Mouse (Mus musculus) right cerebral cortex, postnatal 25 days (tissue): ENCODE measurements at regions not wholly inside any gene's neighbourhood (a gene's known extent, or its start where the extent isn't known, plus 50 kb on each side); places are given as distances from the start of the nearest gene placed in this dataset.

Experiments
- DNase-seq: peaks from one replicate; pipeline ENCODE4 v3.0.0; 2022

DNA sequence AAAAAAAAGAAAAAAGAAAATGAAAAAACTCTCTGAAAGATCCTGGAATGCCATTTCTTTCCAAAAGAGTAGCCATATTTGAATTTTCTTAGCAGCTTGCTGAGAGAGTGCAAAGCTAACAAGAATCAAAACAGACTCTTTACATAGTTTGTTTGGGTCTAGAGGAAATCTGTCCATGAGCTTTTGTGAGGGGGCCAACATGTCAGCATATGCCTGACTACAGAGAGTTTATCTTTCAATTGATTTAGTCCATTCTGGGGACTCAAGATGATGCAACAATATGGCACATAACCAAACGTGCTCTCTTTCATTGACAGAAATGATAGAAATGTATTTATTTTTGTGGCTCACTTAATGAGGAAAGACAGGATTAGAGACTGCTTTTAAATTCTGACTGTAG, 822.8 kb upstream of the Acvr2a start:
- DNase-seq: no peak

- no peak for DNase-seq
Measured at GRCm38 (mm10) chr2:47994185-47994584, 819.7 kb upstream of the Acvr2a start.

- no peak for DNase-seq
Measured at GRCm38 (mm10) chr2:48001230-48001629, 812.7 kb upstream of the Acvr2a start.

GRCm38 (mm10) chr2:48001800-48002507, 812.0 kb upstream of the Acvr2a start:
- peak; percentile 11 for DNase-seq

GRCm38 (mm10) chr2:48010308-48010707, 803.6 kb upstream of the Acvr2a start:
- no peak for DNase-seq

- DNase-seq: no peak
Measured at GRCm38 (mm10) chr2:48027559-48027958, 786.4 kb upstream of the Acvr2a start.

- no peak for DNase-seq
Measured at GRCm38 (mm10) chr2:48061375-48061774, 752.5 kb upstream of the Acvr2a start.

GRCm38 (mm10) chr2:48063436-48063835, 750.5 kb upstream of the Acvr2a start:
- peak; percentile 36 for DNase-seq

DNA sequence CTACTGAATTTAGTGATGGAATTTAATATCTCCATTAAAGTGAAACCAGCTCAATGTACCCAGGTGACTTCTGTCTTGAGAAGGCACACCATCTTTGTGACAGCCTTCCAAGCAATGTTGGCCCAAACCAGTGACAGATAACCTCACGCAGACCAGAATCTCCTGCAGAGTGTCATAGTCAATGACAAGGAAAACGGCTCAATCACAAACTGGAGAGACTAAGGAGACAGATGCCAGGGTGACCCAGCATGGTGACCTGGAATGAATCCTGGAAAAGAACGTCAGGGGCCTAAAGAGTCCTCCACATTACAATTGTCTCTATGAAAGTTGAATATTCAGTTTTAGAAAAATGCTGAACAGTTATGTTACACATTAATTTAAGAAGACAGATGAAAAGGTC, 748.7 kb upstream of the Acvr2a start:
- DNase-seq: no peak

DNA sequence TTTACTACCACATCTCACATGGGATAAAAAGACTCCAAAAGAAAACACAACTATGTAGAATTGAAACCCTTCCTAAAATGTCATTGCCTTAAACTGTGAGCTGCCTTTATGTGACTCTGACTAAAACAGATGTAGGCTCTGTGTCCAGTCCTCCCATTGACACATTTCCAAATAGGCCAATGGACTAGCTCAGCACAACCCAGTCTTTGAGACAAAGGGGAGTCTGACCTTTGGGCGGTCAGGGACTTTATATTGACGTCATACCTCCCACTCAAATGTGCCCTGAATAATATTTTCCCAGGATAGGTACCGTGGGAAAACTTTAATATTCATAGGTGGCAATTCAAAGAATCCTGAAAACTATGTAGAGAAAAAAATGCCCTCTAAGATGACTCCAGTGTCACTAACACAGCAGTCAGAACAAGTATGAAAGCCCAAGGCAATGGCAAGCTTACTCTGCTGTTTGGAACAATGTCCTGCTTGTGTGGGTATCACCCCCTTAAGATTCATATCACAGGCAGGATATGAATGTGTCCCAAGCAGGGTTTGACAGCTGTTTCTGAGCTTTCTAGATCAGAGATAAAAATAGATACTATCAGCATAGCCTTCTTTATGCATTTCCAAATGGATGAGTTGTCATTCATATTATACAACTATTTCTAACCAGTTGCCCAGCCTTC, 731.6 kb upstream of the Acvr2a start:
- no peak for DNase-seq

DNA sequence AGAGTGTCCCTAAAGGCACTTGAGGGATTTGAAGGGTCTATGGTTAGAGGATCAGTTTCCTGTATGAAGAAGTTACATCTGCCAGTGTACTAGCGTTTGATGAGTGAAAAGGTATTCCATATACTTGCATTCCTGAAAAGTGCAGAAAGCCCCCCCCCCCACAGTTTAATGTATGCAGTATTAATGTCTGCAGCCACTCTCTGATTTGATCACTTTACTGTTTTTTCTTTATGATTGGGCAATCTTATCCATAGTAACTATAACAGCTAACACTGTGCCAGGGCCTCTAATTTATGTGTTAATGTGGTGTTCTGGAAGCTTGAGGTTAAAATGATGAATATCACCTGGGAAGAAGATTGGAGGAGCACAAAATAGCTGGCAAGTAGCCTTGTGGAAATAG, 715.6 kb upstream of the Acvr2a start:
- no peak for DNase-seq

DNA sequence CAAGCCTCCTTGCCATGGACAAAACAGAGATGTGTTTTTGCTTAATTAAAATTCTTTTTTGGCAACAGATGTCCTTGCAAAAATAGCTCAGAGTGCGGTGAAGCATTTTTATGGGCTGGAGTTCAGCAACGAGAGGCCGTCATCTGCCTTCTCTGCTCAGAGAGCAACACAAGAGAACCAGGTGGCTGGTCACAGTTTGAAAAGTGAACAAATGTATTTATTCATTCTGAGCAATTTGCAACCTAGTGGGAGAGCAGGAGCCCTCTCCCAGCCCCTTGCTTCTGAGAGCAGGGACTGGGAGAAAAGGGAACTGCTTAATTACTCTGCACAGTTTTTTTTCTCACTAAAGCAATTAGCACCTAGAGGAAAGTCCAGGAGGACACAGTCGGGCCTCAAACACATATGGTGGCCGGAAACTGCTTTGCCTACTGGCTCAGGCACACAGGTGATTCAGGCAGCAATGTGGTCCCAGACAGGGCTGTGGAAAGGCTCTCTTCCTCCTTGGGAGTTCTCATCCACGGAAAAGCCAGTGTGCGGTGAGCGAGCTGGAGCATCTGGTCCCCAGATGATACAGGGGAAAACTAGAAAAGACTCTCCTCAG, 714.9 kb upstream of the Acvr2a start:
- peak; percentile 42 for DNase-seq

DNA sequence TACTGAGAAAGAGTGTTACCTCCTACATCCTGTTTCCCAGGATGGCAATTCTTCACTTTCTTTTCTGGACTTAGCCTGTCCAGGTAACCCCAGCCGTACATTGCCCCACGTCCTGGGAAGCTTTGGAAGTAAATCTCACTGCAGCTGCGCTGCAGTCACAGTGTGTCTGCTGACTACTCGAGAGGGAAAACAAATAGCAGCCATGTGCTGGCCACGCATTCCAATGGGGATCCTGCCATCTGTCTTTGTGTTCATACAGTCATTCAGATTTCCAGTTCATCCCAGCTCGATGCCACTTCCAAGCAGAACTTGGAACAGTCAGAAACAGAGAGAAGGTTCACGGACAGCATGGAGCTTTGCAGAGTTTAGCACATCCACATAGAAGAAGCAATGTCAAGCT, 690.2 kb upstream of the Acvr2a start:
- DNase-seq: no peak

DNA sequence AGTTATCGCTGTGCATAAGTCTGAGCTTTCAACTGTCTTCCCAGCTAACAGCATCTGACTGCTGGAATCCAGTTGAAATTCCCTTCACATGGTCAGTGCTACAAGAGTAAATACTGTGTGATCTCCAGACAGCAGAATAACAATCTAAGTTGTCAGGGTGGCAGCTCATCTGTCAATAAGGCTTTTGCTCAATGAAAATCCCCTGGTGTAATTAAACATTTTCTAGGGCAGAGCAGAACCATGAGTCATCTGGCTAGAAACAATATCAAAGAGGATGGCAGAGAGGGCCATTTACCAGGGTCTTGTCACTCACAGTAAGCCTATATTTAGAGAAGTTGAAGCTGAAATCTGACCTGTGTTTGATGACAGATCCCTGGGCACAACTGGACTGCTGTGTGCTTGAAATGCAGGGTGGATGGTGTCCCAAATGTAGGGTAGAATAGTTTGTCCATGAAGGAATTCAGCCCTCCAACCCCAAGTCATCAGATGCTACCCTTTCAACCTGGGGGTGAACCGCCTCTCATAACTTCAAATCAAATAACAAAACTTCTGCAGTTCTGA, 675.8 kb upstream of the Acvr2a start:
- no peak for DNase-seq

- DNase-seq: no peak
Measured at GRCm38 (mm10) chr2:48141281-48141680, 672.6 kb upstream of the Acvr2a start.

DNA sequence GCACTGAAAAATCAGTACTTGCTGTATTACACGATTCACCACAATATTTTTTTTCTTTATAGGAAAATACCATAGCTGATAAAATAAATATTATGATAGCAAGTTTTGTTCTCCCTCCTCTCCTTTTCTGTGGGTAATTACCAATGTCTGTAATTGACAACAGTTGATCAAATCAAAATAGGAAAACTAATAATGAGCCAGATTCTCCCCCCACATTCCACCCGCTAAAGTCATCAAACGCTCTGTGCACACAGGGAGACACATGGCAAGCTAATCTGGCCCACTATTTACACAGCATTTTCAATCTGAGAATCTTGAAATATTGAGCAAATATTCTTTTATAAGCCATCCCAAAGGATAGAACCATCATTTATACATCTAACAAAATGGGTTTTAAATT, 659.2 kb upstream of the Acvr2a start:
- no peak for DNase-seq

DNA sequence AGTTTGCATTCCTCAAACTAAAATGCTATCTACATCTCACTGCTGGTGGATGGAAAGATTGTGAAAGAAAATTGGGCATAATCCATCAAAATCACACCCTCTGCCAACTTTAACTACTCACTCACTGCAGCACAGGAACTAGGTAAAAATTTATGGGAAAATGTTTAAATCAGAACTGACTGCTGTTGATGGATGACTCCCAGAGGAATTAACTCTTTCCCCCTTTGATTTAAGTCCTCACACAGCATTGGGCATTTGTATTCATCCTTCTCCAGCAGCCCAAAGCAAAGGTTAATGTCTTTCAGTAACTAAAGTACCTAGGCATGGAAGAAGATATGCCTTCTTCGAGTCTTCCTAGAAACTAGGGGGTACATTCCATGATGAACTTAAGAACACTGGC, 641.3 kb upstream of the Acvr2a start:
- DNase-seq: no peak

DNA sequence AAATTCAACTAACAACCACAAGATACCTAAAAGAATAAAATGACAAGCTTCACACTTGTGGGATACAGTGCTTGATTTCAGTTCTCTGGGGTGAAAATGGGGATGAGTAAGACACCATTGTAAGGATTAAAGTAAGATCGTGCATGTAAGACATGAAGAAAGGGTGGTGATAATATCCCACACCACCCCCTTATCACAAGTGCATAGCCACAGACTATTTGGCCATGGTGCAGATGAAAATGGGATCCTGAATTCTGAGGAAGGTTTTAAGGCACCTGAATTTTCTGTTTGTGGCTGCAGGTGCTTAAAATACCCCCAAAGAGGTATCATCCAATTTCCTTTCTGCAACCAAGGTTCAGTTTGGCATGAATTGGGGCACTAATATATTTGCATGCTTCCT, 627.7 kb upstream of the Acvr2a start:
- DNase-seq: no peak

DNA sequence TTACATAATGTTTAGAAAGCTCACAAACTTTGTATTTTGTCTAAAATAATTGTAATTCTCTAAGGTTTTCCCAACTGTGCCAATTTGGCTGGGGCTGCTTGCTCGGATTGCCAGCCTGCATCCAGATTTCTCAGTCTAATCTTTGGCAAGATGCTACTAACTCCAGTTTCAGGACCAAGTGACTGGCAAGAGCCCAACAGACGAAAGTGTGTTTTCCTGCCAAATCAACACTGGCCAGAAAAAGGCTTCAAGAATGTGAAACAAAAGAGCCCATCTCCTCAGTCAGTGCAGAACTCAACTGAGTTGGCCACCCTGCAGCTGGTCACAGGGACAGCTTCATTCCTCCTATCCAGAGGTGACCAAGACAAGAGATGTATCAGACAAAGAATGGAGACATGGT, 627.3 kb upstream of the Acvr2a start:
- DNase-seq: peak; percentile 67

DNA sequence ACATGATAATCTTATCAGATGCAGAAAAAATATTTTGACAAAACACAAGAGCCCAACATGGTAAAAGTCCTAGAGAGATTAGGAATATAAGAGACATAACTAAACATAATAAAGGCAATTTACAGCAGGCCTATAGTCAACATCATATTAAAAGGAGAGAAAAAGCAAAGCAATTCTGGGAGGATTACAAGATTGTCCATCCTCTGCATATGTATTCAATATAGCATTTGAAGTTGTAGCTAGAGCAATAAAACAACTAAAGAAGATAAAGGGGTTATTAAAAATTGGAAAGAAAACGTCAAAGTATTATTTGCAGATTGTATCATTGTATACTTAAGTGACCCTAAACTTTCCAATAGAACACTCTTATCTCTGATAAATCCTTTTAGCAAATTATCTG, 602.1 kb upstream of the Acvr2a start:
- DNase-seq: no peak

DNA sequence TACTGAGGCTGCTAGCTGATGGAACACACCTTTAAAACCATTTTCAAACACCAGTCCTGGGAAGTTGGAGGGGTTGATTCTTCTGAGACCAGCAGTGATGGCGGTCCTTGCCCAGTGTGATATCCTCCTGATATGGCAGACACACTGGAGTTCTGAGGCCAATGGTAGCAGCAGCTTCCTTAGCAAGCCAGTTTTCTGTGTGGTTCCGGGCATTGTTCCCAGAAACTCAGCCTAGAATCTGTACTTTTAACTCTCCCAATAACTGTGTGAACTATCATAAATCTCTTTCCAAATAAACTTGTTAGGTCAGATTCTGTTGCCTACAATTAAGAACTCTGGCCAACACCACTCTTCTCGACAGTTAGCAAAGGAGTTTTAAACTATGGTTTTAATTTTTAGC, 593.1 kb upstream of the Acvr2a start:
- no peak for DNase-seq

DNA sequence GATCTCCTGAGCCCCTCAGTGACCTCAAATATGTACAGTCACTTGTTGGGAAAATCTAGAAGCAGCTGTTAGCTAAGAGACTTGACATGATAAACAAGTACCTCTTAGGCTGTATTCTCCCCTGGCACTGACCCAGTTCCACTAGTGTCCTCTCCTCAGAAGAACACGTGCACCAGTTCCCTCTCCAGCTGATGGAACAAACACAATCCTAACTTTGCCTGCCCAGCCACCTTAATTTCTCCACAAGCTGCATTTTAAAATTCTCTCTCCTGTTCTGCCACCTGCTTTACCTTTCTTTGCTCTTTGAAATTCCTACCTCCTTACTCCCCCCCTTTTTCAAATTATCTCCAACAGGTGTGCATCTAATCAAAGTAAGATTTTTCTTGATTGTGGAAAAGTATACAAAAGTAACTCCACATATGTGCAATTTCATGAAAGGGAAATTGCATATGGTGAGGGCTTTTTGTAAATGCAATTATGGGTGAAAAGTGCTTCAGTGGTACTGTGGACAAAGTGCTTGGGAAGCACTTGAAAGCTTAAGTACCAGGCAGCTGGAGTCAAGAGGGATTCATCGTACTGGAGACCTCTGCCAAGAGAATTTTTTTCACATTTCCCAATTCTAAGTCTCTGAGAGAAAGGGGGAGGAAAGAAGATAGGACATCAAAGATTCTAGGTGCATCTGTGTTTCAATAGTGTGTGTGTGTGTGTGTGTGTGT, 590.7 kb upstream of the Acvr2a start:
- DNase-seq: no peak

DNA sequence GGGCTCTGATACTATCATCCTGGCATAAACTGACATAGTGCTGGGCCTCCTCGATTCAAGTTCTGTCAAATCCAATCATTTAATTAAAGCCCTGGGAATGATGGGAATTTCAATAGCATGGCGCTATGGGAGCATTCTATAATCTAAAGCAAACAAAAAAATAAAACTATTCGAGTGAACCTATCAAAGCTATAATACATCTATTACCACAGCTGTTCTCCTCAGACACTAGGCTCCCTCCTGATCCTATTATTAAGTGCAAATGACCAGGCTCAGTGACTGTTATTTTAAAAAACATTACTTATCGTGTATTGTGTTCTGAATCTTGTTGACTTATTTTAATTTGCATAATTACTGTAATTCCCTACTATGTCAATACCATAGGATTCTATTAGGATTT, 563.7 kb upstream of the Acvr2a start:
- no peak for DNase-seq
